Mouse (Mus musculus): ENCODE data around the gene Rps6kc1. TPM values are rescaled to one million over a fixed set of nuclear protein-coding genes. Genes with fewer than 3 reads are reported as not detected.

Gene Rps6kc1
- total RNA-seq, 2 experiments from 2014 or later, result 23.1 to 23.6 TPM

- DNase-seq, result no peak
These were observed 78.5 kb downstream of the Rps6kc1 start for GRCm38 (mm10) chr1:190832965-190833630.

GRCm38 (mm10) chr1:190831839-190832497, 79.6 kb downstream of the Rps6kc1 start:
- peak; percentile 79 for DNase-seq

- DNase-seq, result no peak
These were observed 85.0 kb downstream of the Rps6kc1 start for GRCm38 (mm10) chr1:190826486-190827034.

- no peak for DNase-seq
These were observed 87.8 kb downstream of the Rps6kc1 start for GRCm38 (mm10) chr1:190823745-190824144.

GRCm38 (mm10) chr1:190816141-190816540, 95.4 kb downstream of the Rps6kc1 start:
- peak; percentile 56 for DNase-seq

- no peak for DNase-seq
These were observed 101.2 kb downstream of the Rps6kc1 start for GRCm38 (mm10) chr1:190810408-190810807.

GRCm38 (mm10) chr1:190808766-190809221, 102.8 kb downstream of the Rps6kc1 start:
- DNase-seq, result no peak

GRCm38 (mm10) chr1:190806817-190807216, 104.8 kb downstream of the Rps6kc1 start:
- no peak for DNase-seq

- no peak for DNase-seq
These were observed 112.9 kb downstream of the Rps6kc1 start for GRCm38 (mm10) chr1:190798668-190799067.

GRCm38 (mm10) chr1:190797483-190798058, 114.0 kb downstream of the Rps6kc1 start:
- no peak for DNase-seq

GRCm38 (mm10) chr1:190796745-190797482, 114.7 kb downstream of the Rps6kc1 start:
- DNase-seq, result peak; percentile 58

- DNase-seq, result no peak
These were observed 119.9 kb downstream of the Rps6kc1 start for GRCm38 (mm10) chr1:190791638-190792037.

GRCm38 (mm10) chr1:190790720-190791119, 120.8 kb downstream of the Rps6kc1 start:
- no peak for DNase-seq

- DNase-seq, result no peak
These were observed 133.9 kb downstream of the Rps6kc1 start for GRCm38 (mm10) chr1:190777660-190778059.

- no peak for DNase-seq
These were observed 135.3 kb downstream of the Rps6kc1 start for GRCm38 (mm10) chr1:190776260-190776659.

GRCm38 (mm10) chr1:190772088-190772885, 139.3 kb downstream of the Rps6kc1 start:
- no peak for DNase-seq

- DNase-seq, result no peak
These were observed 141.8 kb downstream of the Rps6kc1 start for GRCm38 (mm10) chr1:190769748-190770147.

GRCm38 (mm10) chr1:190768307-190768706, 143.3 kb downstream of the Rps6kc1 start:
- DNase-seq, result no peak

GRCm38 (mm10) chr1:190767621-190768020, 143.9 kb downstream of the Rps6kc1 start:
- DNase-seq, result no peak

GRCm38 (mm10) chr1:190766800-190767199, 144.8 kb downstream of the Rps6kc1 start:
- no peak for DNase-seq

- peak; percentile 29 for DNase-seq
These were observed 147.8 kb downstream of the Rps6kc1 start for GRCm38 (mm10) chr1:190763756-190764155.

- no peak for DNase-seq
These were observed 149.8 kb downstream of the Rps6kc1 start for GRCm38 (mm10) chr1:190761786-190762185.

Measured in heart, postnatal 4 days (tissue).